Mouse (Mus musculus): ENCODE data around the gene Ralgds.
"Not testable (repeated sequence)": the region's sequence is repeated elsewhere in the genome, so short reads cannot be mapped to it uniquely, and the experiment has no call there.

GRCm38 (mm10) chr2:28477993-28478392, 34.9 kb upstream of the Ralgds start:
- TF ChIP-seq CTCF (IDR thresholded peaks at IDR 0.05; ENCODE audit: control insufficient read depth, insufficient read depth, low read length); POLR2A (IDR thresholded peaks at IDR 0.05; ENCODE audit: borderline replicate concordance, control insufficient read depth, low read depth, low read length): not testable (repeated sequence)

Data from bone marrow, adult 2 months (tissue).